Mouse (Mus musculus) thymus, postnatal 4 days (tissue): ENCODE measurements at regions not wholly inside any gene's neighbourhood (a gene's known extent, or its start where the extent isn't known, plus 50 kb on each side); places are given as distances from the start of the nearest gene placed in this dataset.
"Not testable (repeated sequence)": the region's sequence is repeated elsewhere in the genome, so short reads cannot be mapped to it uniquely, and the experiment has no call there.

Experiments
- DNase-seq: peaks from one replicate; pipeline ENCODE4 v3.0.0; 2021

DNA sequence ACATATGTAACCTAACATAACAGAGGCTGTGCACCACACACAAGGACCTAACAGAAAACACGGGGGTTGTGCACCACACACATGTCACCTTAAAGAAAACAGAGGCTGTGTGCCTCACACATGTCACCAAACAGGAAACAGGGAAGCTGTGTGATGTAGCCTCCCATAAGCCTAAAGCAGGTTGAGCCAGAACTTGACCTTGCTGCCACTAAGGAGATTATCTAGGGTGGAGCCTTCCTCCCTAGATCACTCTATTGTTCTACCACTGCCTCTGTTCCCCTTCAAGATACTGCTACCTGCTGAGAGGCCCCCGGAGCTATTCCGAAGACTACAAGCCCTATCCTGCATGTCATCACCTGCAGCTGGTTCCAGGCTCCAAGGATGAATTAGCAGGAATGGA, 100.1 kb upstream of the Thrb start:
- not testable (repeated sequence) for DNase-seq

DNA sequence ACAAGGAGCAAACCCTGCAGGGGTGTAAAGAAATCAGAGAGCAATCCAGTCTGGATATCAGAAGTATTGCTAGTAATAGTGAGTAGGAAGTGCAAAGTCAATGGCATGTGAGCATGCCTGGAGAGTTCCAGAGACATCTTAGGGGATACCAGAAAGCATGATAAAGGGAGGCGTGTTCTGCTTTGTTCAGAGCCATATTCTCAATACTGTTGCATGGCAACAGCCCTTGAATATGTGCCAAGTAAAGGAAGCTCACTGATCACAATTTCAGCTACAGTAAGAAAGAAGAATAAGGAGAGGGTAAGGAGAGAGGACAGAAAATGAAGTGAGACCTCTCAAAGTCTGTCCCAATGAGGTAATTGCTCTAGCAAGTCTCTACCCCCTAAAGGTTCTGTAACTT, 92.1 kb upstream of the Thrb start:
- DNase-seq = no peak

DNA sequence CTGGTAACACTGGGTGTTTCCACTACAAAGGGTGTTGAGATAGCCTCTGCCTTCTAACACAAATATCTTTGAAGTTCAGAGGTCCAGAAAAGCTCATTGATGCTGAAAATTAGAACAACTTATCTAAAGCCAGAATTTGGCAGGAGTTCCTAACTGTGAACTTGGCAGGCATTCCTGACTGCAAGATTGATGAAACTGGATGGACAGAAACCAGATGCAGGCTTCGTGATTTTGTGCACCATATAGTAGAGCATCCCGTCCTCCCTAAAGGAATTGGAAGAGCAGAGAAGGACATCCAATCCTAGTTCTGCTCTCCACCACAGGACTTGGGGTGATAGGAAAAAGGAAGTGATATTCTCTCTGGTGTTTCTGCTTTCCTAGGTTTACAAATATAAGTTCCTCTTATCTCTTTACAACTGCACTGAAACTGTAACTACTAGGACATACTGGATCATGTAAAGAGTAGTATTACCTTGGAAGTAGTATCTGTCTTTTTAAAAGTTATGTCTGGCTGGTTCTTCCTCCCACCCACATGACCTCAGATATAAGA, 90.9 kb upstream of the Thrb start:
- no peak for DNase-seq

DNA sequence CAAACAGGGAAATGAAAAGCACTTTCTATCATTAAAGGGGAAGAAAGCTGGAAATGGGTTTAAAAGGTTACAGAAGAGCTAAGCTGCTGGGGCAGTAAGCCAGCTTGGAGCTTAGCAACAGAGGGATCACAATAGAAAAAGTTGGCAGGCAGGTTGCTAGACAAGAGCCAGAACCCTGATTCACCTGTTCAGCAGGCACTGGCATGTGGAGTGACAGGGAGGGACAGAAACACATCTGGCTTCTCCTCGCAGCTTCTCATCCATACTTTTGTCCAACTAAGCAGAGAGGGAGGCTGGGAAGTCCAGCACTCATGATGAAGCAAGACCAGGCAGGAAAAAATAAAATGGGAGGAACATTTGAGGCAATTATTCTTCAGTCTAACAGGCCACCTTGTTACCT, 81.3 kb upstream of the Thrb start:
- DNase-seq = no peak

DNA sequence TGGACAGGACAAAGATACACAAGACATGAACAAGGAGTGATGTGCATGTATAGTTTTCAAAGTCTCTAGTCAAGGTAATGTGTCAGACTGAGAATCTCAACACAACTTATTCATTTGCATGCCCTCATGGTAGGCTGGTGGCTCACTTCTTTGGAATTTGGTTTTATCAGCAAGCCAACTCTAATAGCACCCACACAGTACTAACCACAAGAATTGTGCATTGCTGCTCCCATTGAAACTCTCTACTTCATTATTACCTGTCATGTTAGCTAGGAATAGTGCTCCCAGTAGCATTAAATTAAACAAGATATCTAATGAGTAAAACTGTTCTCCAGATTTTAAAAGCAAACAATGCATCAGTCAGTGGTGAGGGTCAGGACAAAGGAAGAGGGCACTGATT, 70.5 kb upstream of the Thrb start:
- DNase-seq = no peak

DNA sequence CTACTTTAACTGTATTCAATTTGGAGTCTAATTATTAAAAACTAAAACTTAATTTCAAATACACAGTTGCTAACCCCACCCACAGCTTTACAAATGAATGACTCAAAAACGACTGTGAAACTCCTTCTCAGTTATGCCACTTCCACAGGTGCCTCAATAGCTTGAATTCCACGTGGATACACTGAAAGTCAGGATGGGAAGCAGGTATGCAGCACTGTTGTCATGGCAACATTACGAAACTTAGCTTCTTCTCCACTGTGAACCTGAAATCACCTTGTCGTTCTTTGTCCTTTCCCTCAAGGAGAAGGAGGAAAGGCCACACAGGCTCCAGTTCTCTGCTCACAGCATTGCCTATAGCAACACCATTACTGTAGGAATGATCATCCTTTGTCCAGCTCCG, 60.5 kb upstream of the Thrb start:
- no peak for DNase-seq

DNA sequence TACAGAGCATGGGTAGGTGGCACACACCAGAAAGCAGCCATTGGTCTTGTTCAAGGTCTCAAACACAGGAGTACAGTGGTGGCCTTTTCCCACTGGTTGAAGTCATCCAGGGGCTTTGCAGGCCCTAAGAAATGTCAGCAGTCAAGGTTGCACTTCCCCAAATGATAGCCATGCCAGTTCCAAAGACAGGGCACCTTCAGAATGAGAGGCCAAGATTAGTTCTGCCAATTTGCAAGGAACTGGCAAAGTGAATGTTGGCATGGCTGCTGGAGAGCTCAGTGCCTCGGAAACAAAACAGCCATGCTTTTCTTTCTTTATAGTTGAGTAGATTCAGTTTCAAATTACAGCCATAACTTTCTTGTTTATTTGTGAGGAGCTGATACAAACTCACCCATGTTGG, 57.7 kb upstream of the Thrb start:
- DNase-seq = no peak

DNA sequence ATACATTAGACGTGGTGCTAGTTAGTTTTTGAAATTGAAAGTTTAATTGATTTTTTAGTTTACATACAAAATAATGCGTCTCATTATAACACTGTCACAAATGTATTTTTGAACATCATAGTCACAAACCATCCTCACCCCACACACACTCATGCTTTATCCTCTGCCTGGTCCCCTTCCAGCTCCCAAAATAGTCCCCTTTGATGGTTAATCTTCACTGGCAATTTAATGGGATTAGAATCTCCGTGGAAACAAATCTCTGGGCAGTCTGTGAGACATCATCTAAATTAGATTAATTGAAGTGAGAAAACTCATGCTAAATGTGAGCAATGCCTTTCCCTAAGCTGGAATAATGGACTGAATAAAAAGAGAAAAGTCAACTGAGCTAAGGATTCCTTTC, 54.0 kb upstream of the Thrb start:
- no peak for DNase-seq

DNA sequence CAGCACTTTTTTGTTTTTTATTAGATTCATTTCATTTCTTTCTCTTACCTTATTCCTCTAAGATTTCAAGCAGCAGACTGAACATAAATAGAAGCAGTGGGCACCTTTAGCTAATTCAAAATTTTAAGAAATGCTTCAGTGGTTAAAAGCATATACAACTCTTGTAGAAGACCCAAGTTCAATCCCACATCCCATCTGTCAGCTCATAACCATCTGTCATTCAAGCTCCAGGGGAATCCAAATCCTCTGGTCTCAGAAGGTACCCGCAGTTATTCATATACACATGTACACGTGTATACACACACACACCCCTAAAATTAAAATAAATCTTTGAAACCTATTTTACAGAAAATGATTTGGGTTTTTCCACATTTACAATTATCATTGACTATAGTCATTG, 52.9 kb upstream of the Thrb start:
- DNase-seq = no peak
